Mouse (Mus musculus): Measurements from ENCODE around the gene Mrpl22.
"Not testable (repeated sequence)": the region's sequence is repeated elsewhere in the genome, so short reads cannot be mapped to it uniquely, and the experiment has no call there.

Mrpl22 gene

DNA sequence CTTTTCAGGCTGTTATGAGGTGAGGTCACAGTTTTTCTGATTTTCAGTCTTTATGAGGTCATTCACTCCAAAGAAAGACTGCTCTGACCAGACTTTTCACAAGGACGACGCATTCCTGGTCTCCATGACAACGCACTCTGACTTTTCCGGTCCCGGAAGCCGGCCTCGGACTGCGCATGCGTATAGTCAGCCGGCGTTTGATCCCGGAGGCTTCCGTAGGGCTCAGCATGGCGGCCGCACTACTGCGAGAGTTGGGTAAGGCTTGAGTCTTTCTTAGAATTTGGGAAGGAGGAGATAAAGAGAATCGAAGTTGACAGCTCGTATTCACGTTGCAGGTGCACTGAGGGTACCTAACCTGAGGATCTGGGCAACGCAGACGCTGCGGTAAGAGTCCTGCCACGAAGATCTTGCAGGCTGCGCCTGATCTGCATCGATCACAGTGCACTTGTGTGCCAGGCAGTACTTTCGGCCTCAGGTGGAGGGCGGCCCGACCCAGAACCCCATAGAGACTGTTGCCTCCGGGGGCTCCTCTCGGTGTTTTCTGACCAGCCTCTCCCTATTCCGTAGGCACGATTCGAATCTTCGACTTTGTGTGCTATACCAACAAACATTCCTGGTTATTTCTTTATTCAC is at the start of gene Mrpl22:
Mrpl22 (plus strand) TSS at position 203 of the 633 bp plus-strand sequence.
- peak; percentile 98 for DNase-seq (ENCODE audit: low read depth, low spot score)

GRCm38 (mm10) chr11:58123711-58124110 is 47.8 kb upstream of the Mrpl22 start:
- DNase-seq (ENCODE audit: low read depth, low spot score): no peak

DNA sequence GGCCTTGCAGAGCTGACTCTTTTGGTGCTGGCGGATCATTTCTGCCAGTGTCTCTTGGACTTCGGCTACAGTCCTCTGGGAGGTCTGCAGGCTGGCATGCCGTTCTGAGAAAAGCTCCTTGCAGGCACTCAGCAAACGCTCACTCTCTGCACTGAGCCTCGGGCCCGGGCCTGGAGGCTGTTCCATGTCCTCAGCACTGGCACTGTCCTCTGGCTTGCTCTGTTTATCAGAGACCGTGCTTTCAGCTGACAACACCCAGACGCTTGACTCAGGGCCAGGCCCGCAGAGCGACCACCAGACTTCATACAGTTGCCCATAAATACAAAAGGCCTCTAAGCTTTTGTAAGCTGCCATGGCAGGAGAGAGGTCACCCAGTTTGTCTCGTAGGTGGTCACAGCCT is 46.4 kb upstream of the Mrpl22 start:
- DNase-seq (ENCODE audit: low read depth, low spot score): no peak

- DNase-seq (ENCODE audit: low read depth, low spot score): no peak
Observed at GRCm38 (mm10) chr11:58126397-58127160, 44.9 kb upstream of the Mrpl22 start.

DNA sequence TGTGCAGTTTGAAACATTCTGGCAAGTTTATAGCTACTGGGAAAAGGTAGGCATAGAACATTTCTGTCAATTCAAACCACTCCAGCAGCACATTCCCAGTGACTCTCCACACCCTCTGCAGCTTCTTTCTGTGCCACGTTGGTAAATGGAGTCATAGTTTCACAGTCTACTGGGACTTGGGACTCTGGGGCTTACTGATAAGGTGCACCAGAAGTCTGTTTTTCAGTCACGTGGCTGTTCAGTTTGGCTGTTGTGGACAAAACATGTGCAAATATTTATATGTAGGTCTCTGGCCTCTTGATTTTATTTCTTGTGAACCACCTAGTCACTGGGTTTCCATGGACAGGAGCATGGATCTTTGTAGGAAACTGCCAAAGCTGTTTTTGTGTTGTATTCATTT is 43.9 kb upstream of the Mrpl22 start:
- DNase-seq (ENCODE audit: low read depth, low spot score): no peak

GRCm38 (mm10) chr11:58129302-58129843 is 42.1 kb upstream of the Mrpl22 start:
- DNase-seq (ENCODE audit: low read depth, low spot score): no peak

DNA sequence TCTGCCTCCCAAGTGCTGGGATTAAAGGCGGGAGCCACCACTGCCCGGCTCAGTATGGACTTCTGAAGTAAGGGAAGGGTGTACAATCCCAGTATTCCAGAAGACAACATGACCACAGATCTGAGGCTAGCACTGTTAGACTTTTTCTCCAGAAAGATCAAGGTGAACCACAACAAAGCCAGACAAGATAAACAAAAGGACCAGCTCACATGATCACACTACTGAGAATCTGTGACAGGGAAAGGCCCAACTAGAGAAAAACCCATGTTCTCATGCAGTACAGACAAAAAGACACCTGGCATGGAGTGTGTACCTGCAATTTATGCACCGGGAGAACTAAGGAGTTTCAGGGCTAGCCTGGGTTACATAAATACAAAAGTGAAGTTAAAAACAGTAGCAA is 39.4 kb upstream of the Mrpl22 start:
- DNase-seq (ENCODE audit: low read depth, low spot score): no peak

DNA sequence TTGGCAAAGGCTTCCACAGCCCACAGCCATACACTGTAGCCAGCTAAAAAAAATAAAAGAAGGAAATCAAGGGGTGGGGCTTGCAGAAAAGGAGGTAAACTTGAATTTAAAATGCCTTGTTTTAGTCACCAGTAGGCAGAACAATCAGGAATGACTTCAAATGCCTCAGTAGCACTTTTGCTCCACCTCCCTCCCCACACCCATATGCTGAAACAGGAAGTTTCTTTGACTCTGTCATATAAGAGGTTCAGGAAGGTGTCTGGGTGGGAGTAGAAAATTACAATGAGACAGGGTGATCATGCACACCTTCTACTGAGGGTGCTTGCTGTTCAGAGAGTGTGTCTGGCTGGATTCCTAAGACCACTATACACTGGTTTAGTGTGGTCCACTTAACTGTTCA is 36.6 kb upstream of the Mrpl22 start:
- no peak for DNase-seq (ENCODE audit: low read depth, low spot score)

GRCm38 (mm10) chr11:58135296-58135695 is 36.2 kb upstream of the Mrpl22 start:
- no peak for DNase-seq (ENCODE audit: low read depth, low spot score)

DNA sequence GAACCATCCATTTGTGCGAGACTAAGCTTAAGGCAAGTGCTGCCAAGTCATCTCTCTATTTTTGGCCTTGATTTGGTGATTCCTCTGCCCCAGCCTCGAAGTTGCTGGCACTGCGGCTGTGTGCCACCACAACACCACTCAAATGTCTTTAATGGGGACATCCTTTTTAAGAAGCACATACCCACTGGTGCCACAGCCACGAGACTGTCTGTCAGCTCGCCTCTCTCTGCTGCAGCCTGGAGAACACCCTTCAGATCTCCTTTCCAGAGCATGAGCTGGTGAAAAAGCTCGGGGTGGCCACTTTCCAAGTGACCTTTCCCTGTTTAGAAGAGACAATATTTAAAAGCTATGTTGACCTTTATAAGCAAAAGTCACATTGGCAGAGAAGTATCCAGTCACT is 34.8 kb upstream of the Mrpl22 start:
- DNase-seq (ENCODE audit: low read depth, low spot score): no peak

- DNase-seq (ENCODE audit: low read depth, low spot score): no peak
Observed at GRCm38 (mm10) chr11:58138821-58139220, 32.6 kb upstream of the Mrpl22 start.

DNA sequence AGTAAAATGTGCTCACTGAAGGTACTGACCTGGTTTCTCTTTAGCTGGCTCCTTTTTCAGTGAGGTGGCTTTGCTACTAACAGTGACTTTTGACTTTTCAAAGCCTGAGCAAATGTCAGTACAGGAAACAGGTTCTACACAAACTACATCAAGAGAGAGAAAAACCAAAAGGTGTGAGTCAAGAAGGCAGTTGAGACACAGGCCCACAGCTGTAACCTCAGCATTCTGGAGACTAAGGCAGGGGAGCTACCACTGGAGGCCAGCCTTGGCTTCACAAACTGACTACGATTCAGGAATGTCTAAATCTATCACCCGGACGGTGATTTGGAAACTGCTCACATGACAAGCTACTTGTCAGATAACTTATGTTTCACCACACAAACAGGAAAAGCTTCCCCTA is 32.0 kb upstream of the Mrpl22 start:
- no peak for DNase-seq (ENCODE audit: low read depth, low spot score)

DNA sequence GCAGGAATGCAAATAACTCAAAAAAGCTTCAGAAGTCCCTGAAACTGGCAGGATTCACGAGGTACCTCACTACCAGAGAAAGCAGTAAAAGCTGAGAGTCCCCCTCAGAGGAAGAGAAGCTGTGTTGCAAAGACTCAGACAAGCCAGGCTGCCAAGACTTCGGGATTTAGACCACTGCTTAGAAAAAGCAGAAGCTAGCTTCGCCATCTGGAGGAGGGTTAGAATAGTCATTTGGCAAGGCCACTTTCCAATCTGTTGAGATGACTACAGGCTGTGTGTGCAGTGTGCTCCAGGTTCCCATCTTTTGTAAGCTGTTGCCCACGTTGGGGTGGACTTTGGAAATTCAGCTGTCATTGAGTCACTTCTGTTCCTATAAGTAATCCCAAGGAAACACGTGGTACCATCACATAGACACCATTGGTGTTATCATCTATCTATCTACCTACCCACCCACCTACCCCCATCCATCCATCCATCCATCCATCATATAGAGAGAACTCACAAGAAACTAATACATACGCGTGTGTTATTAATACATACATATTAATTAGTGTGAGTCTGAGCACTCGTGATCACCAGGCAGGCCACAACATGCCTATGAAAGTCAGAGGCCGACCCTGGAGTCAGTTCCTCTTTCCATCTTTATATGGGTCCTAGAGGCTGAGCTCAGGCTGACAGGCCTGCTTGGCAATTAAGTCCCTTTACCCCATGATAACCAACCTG is 27.6 kb upstream of the Mrpl22 start:
- DNase-seq (ENCODE audit: low read depth, low spot score): no peak

- no peak for DNase-seq (ENCODE audit: low read depth, low spot score)
Observed at GRCm38 (mm10) chr11:58146241-58146640, 25.2 kb upstream of the Mrpl22 start.

- no peak for DNase-seq (ENCODE audit: low read depth, low spot score)
Observed at GRCm38 (mm10) chr11:58155458-58155857, 16.0 kb upstream of the Mrpl22 start.

DNA sequence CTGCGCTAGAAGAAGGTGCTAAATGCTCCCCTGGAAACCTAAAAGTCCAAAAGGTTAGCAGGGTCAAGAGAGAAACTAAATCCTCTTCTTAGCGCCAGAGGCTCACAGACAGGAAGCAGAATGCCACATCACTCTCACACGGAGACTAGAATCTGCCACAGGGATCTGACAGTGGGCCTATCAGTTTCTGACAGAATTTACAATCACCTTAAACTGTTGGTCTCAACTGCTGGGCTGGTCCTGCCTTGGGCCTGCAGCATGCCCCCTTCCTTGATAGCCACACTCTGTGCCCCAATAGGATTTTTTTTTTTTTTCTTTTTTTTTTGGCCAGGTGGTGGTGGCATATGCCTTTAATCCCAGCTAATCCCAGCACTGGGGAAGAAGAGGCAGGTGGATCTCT is 14.6 kb upstream of the Mrpl22 start:
- DNase-seq (ENCODE audit: low read depth, low spot score): no peak

- peak; percentile 33 for DNase-seq (ENCODE audit: low read depth, low spot score)
Observed at GRCm38 (mm10) chr11:58165072-58165471, 6.4 kb upstream of the Mrpl22 start.

GRCm38 (mm10) chr11:58167822-58168166 is 3.7 kb upstream of the Mrpl22 start:
- peak; percentile 16 for DNase-seq (ENCODE audit: low read depth, low spot score)

GRCm38 (mm10) chr11:58168167-58168915 is 3.1 kb upstream of the Mrpl22 start, which contains the start of gene Gemin5:
Gene Gemin5, minus strand, starts transcription at chr11:58168539.
- DNase-seq (ENCODE audit: low read depth, low spot score): peak; percentile 84

- DNase-seq (ENCODE audit: low read depth, low spot score): no peak
Observed at GRCm38 (mm10) chr11:58169666-58170065, 1.8 kb upstream of the Mrpl22 start.

GRCm38 (mm10) chr11:58179563-58179962 is 8.1 kb downstream of the Mrpl22 start:
- DNase-seq (ENCODE audit: low read depth, low spot score): peak; percentile 82

DNA sequence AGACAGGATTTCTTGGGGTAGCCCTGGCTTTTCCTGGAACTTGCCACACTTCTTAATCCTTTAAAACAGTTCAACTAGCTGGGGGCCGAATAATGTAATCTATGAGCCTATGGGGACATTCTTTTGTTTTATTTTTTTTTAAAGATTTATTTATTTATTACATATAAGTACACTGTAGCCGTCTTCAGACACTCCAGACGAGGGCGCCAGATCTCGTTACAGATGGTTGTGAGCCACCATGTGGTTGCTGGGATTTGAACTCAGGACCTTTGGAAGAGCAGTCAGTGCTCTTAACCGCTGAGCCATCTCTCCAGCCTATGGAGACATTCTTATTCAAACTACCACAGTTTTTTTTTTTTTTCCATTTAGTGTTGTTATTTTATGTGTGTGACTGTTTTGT is 8.5 kb downstream of the Mrpl22 start:
- not testable (repeated sequence) for DNase-seq (ENCODE audit: low read depth, low spot score)

Measured in WW6 (cell line).